Mouse (Mus musculus) intestine, postnatal 0 days (tissue): Measurements from ENCODE around the gene Dscaml1. TPM values are rescaled to one million over a fixed set of nuclear protein-coding genes. Genes with fewer than 3 reads are reported as not detected.

Source experiments
- ATAC-seq: fragments of 200-750 bp; cut with Nextera tagmentation; 2 replicates; pipeline ENCODE4 v1.8.0; 2017; ENCODE audit warnings: mild to moderate bottlenecking, moderate TSS enrichment, moderate library complexity
- H3K27ac ChIP-seq: fragments of 300-500 bp; sonication (generic); 2 replicates; pipeline ENCODE4 v1.5.1; 2014; ENCODE audit warnings: mild to moderate bottlenecking, low read depth, low read length, moderate library complexity
- H3K27me3 ChIP-seq: fragments of 300-500 bp; sonication (generic); replicated peaks from 2 replicates; pipeline ENCODE4 v1.6.1; 2014; ENCODE audit warnings: low read length, mixed read lengths; ENCODE audit not compliant: control insufficient read depth, insufficient read depth
- H3K36me3 ChIP-seq: fragments of 300-500 bp; sonication (generic); 2 replicates; pipeline ENCODE4 v1.6.1; 2014; ENCODE audit warnings: mild to moderate bottlenecking, moderate library complexity; ENCODE audit not compliant: control insufficient read depth, insufficient read depth
- H3K4me1 ChIP-seq: fragments of 300-500 bp; sonication (generic); replicated peaks from 2 replicates; pipeline ENCODE4 v1.6.1; 2014; ENCODE audit warnings: antibody characterized with exemption, low read length, mixed read lengths; ENCODE audit not compliant: control insufficient read depth, insufficient read depth
- H3K4me2 ChIP-seq: fragments of 300-500 bp; sonication (generic); replicated peaks from 2 replicates; pipeline ENCODE4 v1.6.1; 2014; ENCODE audit warnings: low read depth, mild to moderate bottlenecking, moderate library complexity
- H3K4me3 ChIP-seq: fragments of 300-500 bp; sonication (generic); 2 replicates; pipeline ENCODE4 v1.5.1; 2014; ENCODE audit warnings: low read depth, low read length
- H3K9ac ChIP-seq: fragments of 300-500 bp; sonication (generic); 2 replicates; pipeline ENCODE4 v1.6.1; 2014; ENCODE audit warnings: mild to moderate bottlenecking, low read depth, low read length
- H3K9me3 ChIP-seq: fragments of 300-500 bp; sonication (generic); 2 replicates; pipeline ENCODE4 v1.6.1; 2016; ENCODE audit warnings: mixed run types; ENCODE audit not compliant: control insufficient read depth
- CTCF ChIP-seq: sonication (generic); IDR thresholded peaks from 2 replicates; pipeline ENCODE4 v1.5.1; 2016; ENCODE audit warnings: low read depth, mild to moderate bottlenecking, control low read depth, antibody characterized with exemption, moderate library complexity
- WGBS: fragments of 180-500 bp; shearing (Covaris S2); extraction: QIAGEN DNeasy Blood & Tissue Kit; methylation state at CpG from one replicate; pipeline ENCODE4 v1.1.7; 2014; 5-methylcytosine and 5-hydroxymethylcytosine counted together
- polyA plus RNA-seq: library from polyadenylated mRNA; unstranded; fragments of >200 nt; fragmentation: Nextera tagmentation; extraction: Ambion mirVana; gene quantifications from 2 replicates; pipeline ENCODE4 v1.2.1, GENCODE M21; 2015

Gene Dscaml1
- polyA plus RNA-seq, 1 experiment from 2014 or later: 0.09 TPM

DNA sequence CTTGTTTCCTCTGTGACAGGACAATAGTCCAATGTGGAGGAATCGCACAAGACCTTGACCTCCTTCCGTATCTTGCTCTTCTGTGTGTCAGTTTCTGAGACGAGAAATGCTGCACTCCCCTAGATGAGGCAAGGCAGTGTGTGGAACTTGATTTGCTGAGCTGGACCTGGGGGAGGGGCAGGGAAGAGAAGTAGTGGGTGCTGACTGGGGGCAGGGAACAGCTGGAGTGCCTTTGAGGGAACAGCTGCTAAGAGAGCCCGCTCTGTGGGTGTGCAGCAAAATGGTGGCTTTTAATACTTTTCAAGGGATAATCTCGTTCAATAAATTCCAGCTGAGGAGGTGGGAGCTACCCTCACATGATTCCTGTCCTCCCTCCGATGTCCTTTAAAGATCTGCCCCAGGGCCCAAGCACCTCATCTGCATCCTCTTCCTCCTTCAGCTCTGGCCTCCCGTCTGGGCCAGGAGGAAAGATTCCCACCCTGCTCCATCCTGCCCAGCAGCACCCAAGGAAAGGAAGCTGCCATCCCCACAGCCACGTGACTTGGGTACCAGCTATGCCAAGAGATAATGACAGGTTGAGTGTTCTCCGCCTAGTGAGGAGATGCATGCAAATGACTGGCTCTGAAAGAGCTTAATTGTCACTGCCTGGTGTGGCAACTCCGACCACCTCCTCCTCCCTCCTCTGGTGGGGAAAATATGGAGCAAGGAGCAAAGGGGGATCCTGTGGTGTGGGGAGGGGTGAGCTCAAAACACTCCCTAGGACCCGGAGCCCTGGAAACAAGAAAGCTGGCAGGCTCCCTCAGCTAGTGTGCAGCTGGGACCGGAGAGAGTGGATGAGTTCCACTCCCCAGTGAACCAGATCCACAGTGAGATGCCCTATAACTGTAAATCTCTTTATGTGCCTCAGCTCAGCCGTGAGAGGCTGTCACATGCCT is 181.9 kb downstream of the Dscaml1 start:
- Histone ChIP-seq H3K4me1 (no peaks in the 10 kb centered on the region), H3K36me3 (no peaks in the 10 kb centered on the region), H3K4me3 (no peak overlapping the region), H3K27me3 (no peaks in the 10 kb centered on the region), H3K9me3 (no peaks in the 10 kb centered on the region), H3K9ac (no peak overlapping the region), H3K4me2 (no peak overlapping the region), H3K27ac (no peak overlapping the region)
- WGBS: 40% methylated on average over 13 of the region's 13 CpGs
- TF ChIP-seq CTCF: no peak
- ATAC-seq: no peak

DNA sequence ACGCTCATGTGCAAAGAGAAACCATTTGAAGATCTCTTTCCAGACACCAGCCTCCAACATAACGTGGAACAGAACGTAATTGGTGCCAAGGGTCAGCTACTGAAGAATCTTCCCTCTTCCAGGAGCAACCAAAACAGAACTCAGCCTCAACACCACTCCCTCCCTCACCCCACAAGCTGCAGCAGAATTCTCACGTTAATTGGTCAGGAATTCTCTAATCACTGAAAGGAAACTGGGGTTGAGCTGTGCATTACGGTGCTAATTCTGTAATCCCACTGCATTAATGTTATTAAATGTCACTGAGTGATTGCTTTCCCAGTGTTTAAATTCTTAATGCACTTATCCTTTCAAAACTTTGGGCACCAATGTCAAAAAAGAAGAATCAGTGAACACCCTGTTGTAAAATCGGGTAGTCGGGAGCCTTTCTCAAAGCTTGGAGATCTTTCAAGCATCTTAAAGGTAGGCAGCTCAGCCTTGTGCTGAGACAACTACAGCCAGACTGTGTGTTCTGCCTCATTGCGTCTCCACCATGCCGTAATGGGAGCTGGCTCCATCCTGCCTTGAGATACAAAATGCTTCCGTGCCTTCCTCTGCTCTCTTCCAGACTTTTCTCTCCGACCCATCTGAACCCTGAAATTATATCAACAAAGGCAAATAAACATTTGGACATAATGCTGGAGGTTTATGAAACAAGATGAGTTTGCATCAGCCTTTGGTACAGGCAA is 184.1 kb downstream of the Dscaml1 start:
- no peak for ATAC-seq
- Histone ChIP-seq H3K4me1 (no peaks in the 10 kb centered on the region), H3K9me3 (no peaks in the 10 kb centered on the region), H3K36me3 (no peaks in the 10 kb centered on the region), H3K4me2 (no peak overlapping the region), H3K4me3 (no peak overlapping the region), H3K9ac (no peak overlapping the region), H3K27me3 (no peaks in the 10 kb centered on the region), H3K27ac (no peak overlapping the region)
- TF ChIP-seq CTCF: no peak
- 59% methylated on average over 11 of the region's 11 CpGs for WGBS

DNA sequence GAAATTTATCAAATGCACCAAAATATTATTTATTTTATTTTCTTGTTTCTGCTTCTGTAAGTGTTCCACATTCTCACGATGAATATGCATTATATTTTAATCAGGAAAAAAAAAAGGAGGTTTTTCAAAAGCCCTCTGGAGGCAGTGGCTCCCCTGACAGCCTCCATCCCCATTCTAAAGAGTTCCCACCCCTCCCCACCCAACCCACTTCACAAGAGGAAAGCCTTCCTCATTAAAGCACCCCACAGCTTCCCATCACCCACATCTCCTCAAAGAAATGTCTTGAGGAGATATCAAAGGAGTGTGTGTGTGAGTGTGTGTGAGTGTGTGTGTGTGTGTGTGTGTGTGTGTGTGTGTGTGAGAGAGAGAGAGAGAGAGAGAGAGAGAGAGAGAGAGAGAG is 188.2 kb downstream of the Dscaml1 start:
- 88% methylated on average over 1 of the region's 1 CpGs for WGBS
- Histone ChIP-seq H3K4me3 (no peak overlapping the region), H3K36me3 (no peaks in the 10 kb centered on the region), H3K27me3 (no peaks in the 10 kb centered on the region), H3K27ac (no peak overlapping the region), H3K4me1 (no peaks in the 10 kb centered on the region), H3K4me2 (no peak overlapping the region), H3K9ac (no peak overlapping the region), H3K9me3 (no peaks in the 10 kb centered on the region)
- no peak for ATAC-seq
- TF ChIP-seq CTCF: no peak

DNA sequence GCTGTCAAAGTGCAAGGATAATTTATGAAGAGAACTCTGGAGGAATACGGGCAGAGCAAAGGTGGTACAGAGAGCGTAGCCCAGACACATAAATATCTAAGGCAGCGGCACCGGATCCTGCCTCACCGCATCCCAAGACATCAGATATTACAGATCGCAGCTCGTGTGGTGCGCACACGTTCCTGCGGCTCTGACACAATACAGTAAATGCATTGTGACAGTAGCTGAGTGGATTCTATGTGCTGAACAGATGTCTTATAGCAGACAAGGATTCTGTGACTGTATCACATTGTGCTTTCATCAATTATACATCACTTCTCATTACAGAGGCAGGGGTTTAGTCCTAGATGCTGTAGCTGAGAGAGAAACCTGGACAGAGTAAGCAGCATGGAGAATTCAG is 191.5 kb downstream of the Dscaml1 start:
- no peak for TF ChIP-seq CTCF
- no peak for ATAC-seq
- Histone ChIP-seq H3K27ac (no peak overlapping the region), H3K4me2 (no peak overlapping the region), H3K9me3 (no peaks in the 10 kb centered on the region), H3K27me3 (no peaks in the 10 kb centered on the region), H3K36me3 (no peaks in the 10 kb centered on the region), H3K4me1 (no peaks in the 10 kb centered on the region), H3K9ac (no peak overlapping the region), H3K4me3 (no peak overlapping the region)
- WGBS: 84% methylated on average over 10 of the region's 10 CpGs

DNA sequence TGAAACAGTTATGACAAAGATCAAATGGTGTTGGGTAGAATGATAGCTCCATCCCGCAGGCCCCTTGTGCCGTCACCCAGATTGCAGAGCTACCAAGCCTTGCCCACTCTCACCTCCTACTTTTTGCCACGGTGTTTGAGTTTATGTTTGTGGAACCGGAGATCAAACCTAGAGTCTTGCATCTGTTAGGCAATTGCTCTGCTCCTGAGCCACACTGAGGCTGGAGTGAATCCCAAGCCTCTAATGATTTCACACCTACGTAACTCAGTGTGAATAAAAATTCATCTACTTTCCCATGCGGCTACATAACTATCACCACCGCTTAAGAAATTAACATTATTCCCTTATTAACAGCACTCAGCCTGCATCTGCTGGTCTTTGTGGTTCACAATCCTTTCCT is 192.0 kb downstream of the Dscaml1 start:
- no peak for TF ChIP-seq CTCF
- Histone ChIP-seq H3K4me3 (no peak overlapping the region), H3K4me1 (no peaks in the 10 kb centered on the region), H3K36me3 (no peaks in the 10 kb centered on the region), H3K9me3 (no peaks in the 10 kb centered on the region), H3K27ac (no peak overlapping the region), H3K27me3 (no peaks in the 10 kb centered on the region), H3K4me2 (no peak overlapping the region), H3K9ac (no peak overlapping the region)
- ATAC-seq: no peak
- 89% methylated on average over 7 of the region's 7 CpGs for WGBS

DNA sequence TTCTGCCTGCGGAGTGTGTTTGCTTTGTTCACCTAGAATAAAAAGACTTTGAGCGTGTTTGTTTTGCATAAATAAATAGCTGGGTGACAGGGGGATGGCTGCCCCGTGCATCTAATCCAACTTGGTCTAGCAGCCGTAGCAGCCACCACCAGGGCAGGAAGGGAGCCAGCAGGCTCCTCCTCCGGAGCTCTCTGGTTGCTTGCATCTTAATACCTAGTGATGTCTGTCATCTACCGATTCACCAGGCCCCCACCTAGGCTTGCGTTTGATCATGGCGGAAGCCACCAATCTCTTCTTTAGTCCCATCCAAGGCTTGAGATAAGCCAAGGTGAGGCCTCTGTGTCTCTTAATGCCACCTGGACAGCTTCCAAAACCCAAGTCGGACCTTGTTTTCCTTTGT is 193.6 kb downstream of the Dscaml1 start:
- Histone ChIP-seq H3K4me1 (no peaks in the 10 kb centered on the region), H3K27me3 (no peaks in the 10 kb centered on the region), H3K4me2 (no peak overlapping the region), H3K9ac (no peak overlapping the region), H3K27ac (no peak overlapping the region), H3K36me3 (no peaks in the 10 kb centered on the region), H3K9me3 (no peaks in the 10 kb centered on the region), H3K4me3 (no peak overlapping the region)
- ATAC-seq: no peak
- no peak for TF ChIP-seq CTCF
- 39% methylated on average over 9 of the region's 9 CpGs for WGBS
